Mouse (Mus musculus) intestine, embryonic 15.5 days (tissue): ENCODE data around the gene Nat8f6. TPM values are rescaled to one million over a fixed set of nuclear protein-coding genes. Genes with fewer than 3 reads are reported as not detected.
"Not testable (repeated sequence)": the region's sequence is repeated elsewhere in the genome, so short reads cannot be mapped to it uniquely, and the experiment has no call there.

Source experiments
- ATAC-seq: fragments of 200-750 bp; cut with Nextera tagmentation; 2 replicates; pipeline ENCODE4 v1.8.0; 2017; ENCODE audit warnings: moderate TSS enrichment, moderate library complexity
- H3K27ac ChIP-seq: fragments of 300-500 bp; sonication (generic); 2 replicates; pipeline ENCODE4 v1.5.1; 2015; ENCODE audit warnings: mild to moderate bottlenecking, inconsistent platforms
- H3K27me3 ChIP-seq: fragments of 300-500 bp; sonication (generic); replicated peaks from 2 replicates; pipeline ENCODE4 v1.6.1; 2015; ENCODE audit warnings: inconsistent platforms
- H3K36me3 ChIP-seq: fragments of 300-500 bp; sonication (generic); 2 replicates; pipeline ENCODE4 v1.6.1; 2015; ENCODE audit warnings: inconsistent platforms
- H3K4me1 ChIP-seq: fragments of 300-500 bp; sonication (generic); replicated peaks from 2 replicates; pipeline ENCODE4 v1.6.1; 2015; ENCODE audit warnings: inconsistent platforms
- H3K4me2 ChIP-seq: fragments of 300-500 bp; sonication (generic); replicated peaks from 2 replicates; pipeline ENCODE4 v1.6.1; 2015; ENCODE audit warnings: mild to moderate bottlenecking, inconsistent platforms
- H3K4me3 ChIP-seq: fragments of 300-500 bp; sonication (generic); replicated peaks from 2 replicates; pipeline ENCODE4 v1.5.1; 2015; ENCODE audit warnings: inconsistent platforms
- H3K9ac ChIP-seq: fragments of 300-500 bp; sonication (generic); 2 replicates; pipeline ENCODE4 v1.6.1; 2015; ENCODE audit warnings: inconsistent platforms
- H3K9me3 ChIP-seq: fragments of 300-500 bp; sonication (generic); 2 replicates; pipeline ENCODE4 v1.6.1; 2016; ENCODE audit warnings: inconsistent platforms
- WGBS: fragments of 180-500 bp; shearing (Covaris S2); methylation state at CpG from one replicate; pipeline ENCODE4 v1.1.7; 2015; 5-methylcytosine and 5-hydroxymethylcytosine counted together
- polyA plus RNA-seq: library from polyadenylated mRNA; unstranded; fragments of >200 nt; fragmentation: Nextera tagmentation; extraction: Ambion mirVana; gene quantifications from 2 replicates; pipeline ENCODE4 v1.2.1, GENCODE M21; 2015

Nat8f6 gene
- polyA plus RNA-seq, 1 experiment from 2014 or later = not detected

GRCm38 (mm10) chr6:85851062-85851773, 30.5 kb upstream of the Nat8f6 start:
- H3K27ac ChIP-seq = no peak overlapping the region
- no peaks in the 10 kb centered on the region for H3K4me1 ChIP-seq
- peak; percentile 74 for ATAC-seq
- no peak overlapping the region for H3K9ac ChIP-seq
- H3K36me3 ChIP-seq = no peaks in the 10 kb centered on the region
- WGBS = 72% methylated on average over 7 of the region's 7 CpGs
- H3K4me2 ChIP-seq = no peak overlapping the region
- H3K9me3 ChIP-seq = no peaks in the 10 kb centered on the region
- no peak overlapping the region for H3K4me3 ChIP-seq
- H3K27me3 ChIP-seq = no peaks in the 10 kb centered on the region

- WGBS = 17% methylated on average over 2 of the region's 2 CpGs
- Histone ChIP-seq H3K4me3 (no peak overlapping the region), H3K4me1 (no peaks in the 10 kb centered on the region), H3K36me3 (no peaks in the 10 kb centered on the region), H3K27ac (no peak overlapping the region), H3K9ac (no peak overlapping the region), H3K4me2 (no peak overlapping the region), H3K27me3 (no peaks in the 10 kb centered on the region), H3K9me3 (no peaks in the 10 kb centered on the region)
- ATAC-seq = no peak
Observed at GRCm38 (mm10) chr6:85849240-85849639, 28.5 kb upstream of the Nat8f6 start.

- WGBS = 89% methylated on average over 4 of the region's 4 CpGs
Observed at GRCm38 (mm10) chr6:85848140-85848539, 27.4 kb upstream of the Nat8f6 start.

GRCm38 (mm10) chr6:85846921-85847320, 26.2 kb upstream of the Nat8f6 start:
- Histone ChIP-seq H3K27me3 (no peaks in the 10 kb centered on the region), H3K4me3 (no peak overlapping the region), H3K27ac (no peak overlapping the region), H3K9ac (no peak overlapping the region), H3K36me3 (no peaks in the 10 kb centered on the region), H3K4me1 (no peaks in the 10 kb centered on the region), H3K4me2 (no peak overlapping the region), H3K9me3 (no peaks in the 10 kb centered on the region)
- WGBS = 37% methylated on average over 1 of the region's 1 CpGs
- no peak for ATAC-seq

More at GRCm38 (mm10) chr6:85848140-85848539, 27.4 kb upstream of the Nat8f6 start:
- no peak overlapping the region for H3K9ac ChIP-seq
- H3K4me3 ChIP-seq = no peak overlapping the region
- H3K9me3 ChIP-seq = no peaks in the 10 kb centered on the region
- H3K27ac ChIP-seq = no peak overlapping the region
- no peak for ATAC-seq
- no peaks in the 10 kb centered on the region for H3K36me3 ChIP-seq
- no peaks in the 10 kb centered on the region for H3K27me3 ChIP-seq
- no peak overlapping the region for H3K4me2 ChIP-seq
- no peaks in the 10 kb centered on the region for H3K4me1 ChIP-seq

- not testable (repeated sequence) for H3K36me3 ChIP-seq, ATAC-seq, H3K4me1 ChIP-seq, H3K4me2 ChIP-seq, H3K9ac ChIP-seq, H3K4me3 ChIP-seq, H3K27ac ChIP-seq, H3K27me3 ChIP-seq, H3K9me3 ChIP-seq
- WGBS = 76% methylated on average over 25 of the region's 25 CpGs
Observed at GRCm38 (mm10) chr6:85843677-85844458, 23.1 kb upstream of the Nat8f6 start.

GRCm38 (mm10) chr6:85839982-85840381, 19.2 kb upstream of the Nat8f6 start:
- no peak for ATAC-seq
- no peaks in the 10 kb centered on the region for H3K9me3 ChIP-seq
- 56% methylated on average over 4 of the region's 4 CpGs for WGBS
- H3K27me3 ChIP-seq = no peaks in the 10 kb centered on the region
- no peak overlapping the region for H3K9ac ChIP-seq
- no peaks in the 10 kb centered on the region for H3K36me3 ChIP-seq
- H3K4me3 ChIP-seq = no peak overlapping the region
- H3K27ac ChIP-seq = no peak overlapping the region
- H3K4me2 ChIP-seq = no peak overlapping the region
- H3K4me1 ChIP-seq = no peaks in the 10 kb centered on the region

- Histone ChIP-seq H3K4me1 (no peaks in the 10 kb centered on the region), H3K9me3 (no peaks in the 10 kb centered on the region), H3K4me3 (no peak overlapping the region), H3K4me2 (no peak overlapping the region), H3K27me3 (no peaks in the 10 kb centered on the region), H3K9ac (no peak overlapping the region), H3K27ac (no peak overlapping the region), H3K36me3 (no peaks in the 10 kb centered on the region)
- no peak for ATAC-seq
- WGBS = 75% methylated on average over 8 of the region's 8 CpGs
Observed at GRCm38 (mm10) chr6:85838674-85839073, 17.9 kb upstream of the Nat8f6 start.

- H3K36me3 ChIP-seq, H3K4me3 ChIP-seq, H3K4me1 ChIP-seq, H3K27me3 ChIP-seq, H3K9me3 ChIP-seq, H3K9ac ChIP-seq, H3K27ac ChIP-seq: not testable (repeated sequence)
- peak overlapping the region; percentile 44 for H3K4me2 ChIP-seq
- ATAC-seq = peak; percentile 78
- 32% methylated on average over 11 of the region's 12 CpGs for WGBS
Observed at GRCm38 (mm10) chr6:85837307-85837706, 16.6 kb upstream of the Nat8f6 start.

GRCm38 (mm10) chr6:85836827-85837226, 16.1 kb upstream of the Nat8f6 start:
- WGBS = 26% methylated on average over 9 of the region's 9 CpGs

GRCm38 (mm10) chr6:85836098-85836497, 15.3 kb upstream of the Nat8f6 start:
- H3K4me2 ChIP-seq, H3K36me3 ChIP-seq, H3K27ac ChIP-seq, ATAC-seq, H3K4me3 ChIP-seq, H3K4me1 ChIP-seq, H3K27me3 ChIP-seq, H3K9ac ChIP-seq, H3K9me3 ChIP-seq: not testable (repeated sequence)
- 78% methylated on average over 5 of the region's 5 CpGs for WGBS

More at GRCm38 (mm10) chr6:85836827-85837226, 16.1 kb upstream of the Nat8f6 start:
- not testable (repeated sequence) for H3K4me3 ChIP-seq, H3K9me3 ChIP-seq, H3K9ac ChIP-seq, ATAC-seq, H3K27ac ChIP-seq, H3K27me3 ChIP-seq, H3K4me1 ChIP-seq, H3K36me3 ChIP-seq
- H3K4me2 ChIP-seq = 0 out of 2 replicates have a peak overlapping the region, but pooled peaks have one; percentile 44

- peak; percentile 60; the same call in 1 of the 2 replicates for ATAC-seq
- not testable (repeated sequence) for H3K27me3 ChIP-seq, H3K36me3 ChIP-seq, H3K9me3 ChIP-seq, H3K9ac ChIP-seq, H3K27ac ChIP-seq, H3K4me2 ChIP-seq, H3K4me3 ChIP-seq, H3K4me1 ChIP-seq
- WGBS = 67% methylated on average over 1 of the region's 2 CpGs
Observed at GRCm38 (mm10) chr6:85835104-85835503, 14.3 kb upstream of the Nat8f6 start.

- H3K4me1 ChIP-seq, H3K27me3 ChIP-seq, H3K36me3 ChIP-seq, H3K9ac ChIP-seq, H3K4me2 ChIP-seq, H3K9me3 ChIP-seq, H3K4me3 ChIP-seq, ATAC-seq, H3K27ac ChIP-seq: not testable (repeated sequence)
Observed at GRCm38 (mm10) chr6:85834504-85835100, 13.8 kb upstream of the Nat8f6 start.
